Mouse (Mus musculus): ENCODE data around the gene Hmcn1. TPM values are rescaled to one million over a fixed set of nuclear protein-coding genes. Genes with fewer than 3 reads are reported as not detected.

Gene Hmcn1
- total and polyA plus RNA-seq, 3 experiments, result 0.33 TPM; not detected in 2

DNA sequence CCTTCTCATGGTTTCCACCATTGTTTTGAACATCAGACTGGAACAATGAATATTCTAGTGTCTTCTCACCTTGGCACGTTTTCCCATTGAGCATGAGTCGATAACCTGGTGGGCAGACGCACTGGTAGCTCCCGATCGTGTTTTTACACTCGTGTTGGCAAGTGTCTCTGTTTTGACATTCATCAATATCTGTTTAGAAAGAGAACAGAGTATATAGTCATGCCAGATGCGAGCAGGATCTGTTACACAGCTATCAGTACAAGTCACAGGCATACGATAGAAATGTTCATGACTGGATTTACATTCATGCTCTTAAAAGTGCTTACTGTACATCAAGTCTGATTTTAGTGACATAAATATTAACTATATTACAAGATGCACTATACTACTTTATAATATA is 419.8 kb downstream of the Hmcn1 start:
- ATAC-seq (ENCODE audit: extremely low read depth, insufficient number of reproducible peaks, low FRiP score, poor library complexity, severe bottlenecking) (no peak), DNase-seq (ENCODE audit: low spot score) (no peak)
- H3K36me3 ChIP-seq (replicated peaks), result no peaks in the 10 kb centered on the region
- H3K27me3 ChIP-seq (ENCODE audit: insufficient read depth, low read length), result no peaks in the 10 kb centered on the region
- no peak overlapping the region for H3K4me3 ChIP-seq (ENCODE audit: low read depth, low read length)
- peaks cover 2% of the 10 kb centered on the region; the same call in 1 of the 2 replicates for H3K4me1 ChIP-seq (ENCODE audit: insufficient read depth, low read depth, low read length)
- H3K9me3 ChIP-seq (replicated peaks), result no peaks in the 10 kb centered on the region
- TF ChIP-seq POLR2AphosphoS5 (IDR thresholded peaks at IDR 0.05; ENCODE audit: insufficient replicate concordance, low read depth, low read length), result no peak
- TF ChIP-seq GATA1 (IDR thresholded peaks at IDR 0.05; ENCODE audit: borderline replicate concordance, low read length), result no peak
- no peak for TF ChIP-seq TAL1 (conservative IDR thresholded peaks at IDR 0.05; ENCODE audit: low read depth, low read length)
- TF ChIP-seq CTCF (IDR thresholded peaks at IDR 0.05; ENCODE audit: low read depth, low read length), result no peak
- no peak for TF ChIP-seq GATA2 (IDR thresholded peaks at IDR 0.05; ENCODE audit: borderline replicate concordance, low read depth, low read length)

DNA sequence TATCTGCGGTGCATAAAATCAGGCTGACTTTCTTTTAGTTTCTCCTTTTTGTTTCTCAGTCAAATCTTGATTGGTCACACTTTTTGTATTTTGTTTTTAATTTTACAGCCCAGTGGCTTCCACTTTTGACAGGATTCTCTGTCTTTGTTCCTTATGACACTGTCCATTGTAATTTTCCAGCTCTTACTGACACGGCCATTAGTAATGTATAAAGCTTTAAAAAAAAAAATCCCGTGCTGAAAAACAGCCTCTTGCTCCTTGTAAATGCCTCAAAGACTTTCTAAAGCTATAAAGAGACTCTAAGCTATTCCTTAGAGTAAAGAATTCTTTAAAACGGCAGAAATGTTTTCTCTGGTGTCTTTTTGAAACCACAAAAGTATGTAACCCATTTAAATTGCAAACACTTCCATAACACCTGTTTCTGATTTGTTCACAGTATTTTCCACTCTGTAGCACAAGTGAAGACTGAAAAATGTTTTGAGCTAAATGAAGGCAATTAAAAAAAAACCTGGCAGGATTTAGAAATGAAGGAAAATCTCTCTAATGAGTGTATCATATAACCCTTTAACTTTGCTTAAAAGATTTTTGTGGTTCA is 422.6 kb downstream of the Hmcn1 start:
- DNase-seq (ENCODE audit: low spot score), result no peak
- Histone ChIP-seq H3K4me1 (ENCODE audit: insufficient read depth, low read depth, low read length) (peaks cover 2% of the 10 kb centered on the region; the same call in 1 of the 2 replicates), H3K27me3 (ENCODE audit: insufficient read depth, low read length) (no peaks in the 10 kb centered on the region), H3K36me3 (replicated peaks) (no peaks in the 10 kb centered on the region), H3K9me3 (replicated peaks) (no peaks in the 10 kb centered on the region), H3K4me3 (ENCODE audit: low read depth, low read length) (no peak overlapping the region)
- TF ChIP-seq GATA2 (IDR thresholded peaks at IDR 0.05; ENCODE audit: borderline replicate concordance, low read depth, low read length), result no peak
- TF ChIP-seq CTCF (IDR thresholded peaks at IDR 0.05; ENCODE audit: low read depth, low read length), result no peak
- no peak for TF ChIP-seq GATA1 (IDR thresholded peaks at IDR 0.05; ENCODE audit: borderline replicate concordance, low read length)
- TF ChIP-seq POLR2AphosphoS5 (IDR thresholded peaks at IDR 0.05; ENCODE audit: insufficient replicate concordance, low read depth, low read length), result no peak
- TF ChIP-seq TAL1 (conservative IDR thresholded peaks at IDR 0.05; ENCODE audit: low read depth, low read length), result no peak
- ATAC-seq (ENCODE audit: extremely low read depth, insufficient number of reproducible peaks, low FRiP score, poor library complexity, severe bottlenecking), result no peak

DNA sequence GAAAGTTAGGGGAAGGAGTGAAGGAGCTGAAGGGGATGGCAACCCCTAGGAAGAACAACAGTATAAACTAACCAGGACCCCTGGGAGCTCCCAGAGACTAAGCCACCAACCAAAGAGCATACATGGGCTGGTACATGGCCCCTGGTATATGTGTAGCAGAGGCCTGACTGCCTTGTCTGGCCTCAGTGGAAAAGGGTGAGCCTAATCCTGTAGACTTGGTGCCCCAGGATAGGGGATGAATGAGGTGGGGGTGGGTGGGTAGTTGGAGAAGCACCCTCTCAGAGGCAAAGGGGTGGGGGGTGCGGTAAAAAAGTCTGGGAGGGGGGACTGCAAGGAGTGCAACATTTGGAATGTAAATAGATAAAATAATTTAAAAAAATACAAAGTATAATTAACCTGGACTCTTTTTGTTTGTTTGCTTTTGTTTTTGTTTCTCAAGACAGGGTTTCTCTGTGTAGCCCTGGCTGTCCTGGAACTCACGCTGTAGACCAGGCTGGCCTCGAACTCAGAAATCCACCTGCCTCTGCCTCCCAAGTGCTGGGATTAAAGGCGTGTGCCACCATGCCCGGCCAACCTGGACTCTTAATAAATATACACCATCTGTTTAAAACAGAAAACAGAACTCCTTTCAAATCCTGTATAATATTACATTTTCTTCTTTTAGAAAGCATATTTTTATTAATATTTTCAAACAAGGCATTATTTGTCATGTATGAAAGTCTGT is 423.3 kb downstream of the Hmcn1 start:
- ATAC-seq (ENCODE audit: extremely low read depth, insufficient number of reproducible peaks, low FRiP score, poor library complexity, severe bottlenecking) (no peak), DNase-seq (ENCODE audit: low spot score) (no peak)
- H3K9me3 ChIP-seq (replicated peaks), result no peaks in the 10 kb centered on the region
- H3K27me3 ChIP-seq (ENCODE audit: insufficient read depth, low read length), result no peaks in the 10 kb centered on the region
- TF ChIP-seq POLR2AphosphoS5 (IDR thresholded peaks at IDR 0.05; ENCODE audit: insufficient replicate concordance, low read depth, low read length) (no peak), GATA1 (IDR thresholded peaks at IDR 0.05; ENCODE audit: borderline replicate concordance, low read length) (no peak), GATA2 (IDR thresholded peaks at IDR 0.05; ENCODE audit: borderline replicate concordance, low read depth, low read length) (no peak), TAL1 (conservative IDR thresholded peaks at IDR 0.05; ENCODE audit: low read depth, low read length) (no peak), CTCF (IDR thresholded peaks at IDR 0.05; ENCODE audit: low read depth, low read length) (no peak)
- H3K4me3 ChIP-seq (ENCODE audit: low read depth, low read length), result no peak overlapping the region
- H3K36me3 ChIP-seq (replicated peaks), result no peaks in the 10 kb centered on the region
- no peaks in the 10 kb centered on the region for H3K4me1 ChIP-seq (ENCODE audit: insufficient read depth, low read depth, low read length)

DNA sequence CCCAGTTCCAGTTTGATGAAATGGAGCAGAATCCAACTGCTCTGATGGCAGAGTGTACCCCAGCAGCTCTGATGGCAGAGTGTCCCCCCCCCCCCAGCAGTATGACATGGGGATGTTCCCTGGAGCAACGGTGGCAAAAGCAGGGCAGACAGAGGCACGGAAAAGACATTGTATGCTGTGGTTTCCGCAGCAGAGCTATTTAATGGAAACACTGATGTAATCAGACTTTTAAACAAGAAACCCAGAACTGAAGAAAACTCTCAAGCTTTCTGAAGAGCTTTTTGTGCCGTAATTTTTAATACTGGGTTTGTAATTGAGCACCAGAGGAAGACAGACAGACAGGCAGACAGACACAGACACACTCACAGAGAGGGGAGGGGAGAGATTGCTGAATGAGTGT is 426.9 kb downstream of the Hmcn1 start:
- no peak overlapping the region for H3K4me3 ChIP-seq (ENCODE audit: low read depth, low read length)
- no peaks in the 10 kb centered on the region for H3K36me3 ChIP-seq (replicated peaks)
- no peak for DNase-seq (ENCODE audit: low spot score)
- TF ChIP-seq POLR2AphosphoS5 (IDR thresholded peaks at IDR 0.05; ENCODE audit: insufficient replicate concordance, low read depth, low read length) (no peak), CTCF (IDR thresholded peaks at IDR 0.05; ENCODE audit: low read depth, low read length) (no peak), GATA1 (IDR thresholded peaks at IDR 0.05; ENCODE audit: borderline replicate concordance, low read length) (no peak), TAL1 (conservative IDR thresholded peaks at IDR 0.05; ENCODE audit: low read depth, low read length) (no peak), GATA2 (IDR thresholded peaks at IDR 0.05; ENCODE audit: borderline replicate concordance, low read depth, low read length) (no peak)
- no peak for ATAC-seq (ENCODE audit: extremely low read depth, insufficient number of reproducible peaks, low FRiP score, poor library complexity, severe bottlenecking)
- no peaks in the 10 kb centered on the region for H3K27me3 ChIP-seq (ENCODE audit: insufficient read depth, low read length)
- no peaks in the 10 kb centered on the region for H3K9me3 ChIP-seq (replicated peaks)
- H3K4me1 ChIP-seq (ENCODE audit: insufficient read depth, low read depth, low read length), result no peaks in the 10 kb centered on the region

DNA sequence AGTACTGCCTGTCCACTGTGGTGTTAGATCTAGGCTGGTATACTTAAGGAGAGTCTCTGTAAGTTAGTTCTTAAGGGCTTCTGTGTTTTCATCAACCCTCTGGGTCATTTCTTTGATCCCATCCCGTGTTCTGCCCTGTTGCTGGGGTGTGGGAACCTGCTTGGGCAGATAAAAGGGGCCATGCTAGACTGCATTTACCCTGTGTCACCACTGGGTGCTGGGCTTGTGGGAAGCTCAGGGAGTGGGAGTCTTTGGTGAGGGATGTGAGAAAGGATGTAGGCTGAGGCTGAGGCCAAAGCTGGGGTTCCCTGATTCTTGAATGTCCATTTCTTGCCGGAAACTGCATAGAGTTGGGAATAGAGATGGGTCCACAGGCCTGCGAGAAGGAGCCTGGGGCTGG is 436.6 kb downstream of the Hmcn1 start:
- no peak for ATAC-seq (ENCODE audit: extremely low read depth, insufficient number of reproducible peaks, low FRiP score, poor library complexity, severe bottlenecking)
- H3K4me1 ChIP-seq (ENCODE audit: insufficient read depth, low read depth, low read length), result no peaks in the 10 kb centered on the region
- no peak for DNase-seq (ENCODE audit: low spot score)
- no peaks in the 10 kb centered on the region for H3K36me3 ChIP-seq (replicated peaks)
- H3K4me3 ChIP-seq (ENCODE audit: low read depth, low read length), result no peak overlapping the region
- H3K9me3 ChIP-seq (replicated peaks), result no peaks in the 10 kb centered on the region
- no peak for TF ChIP-seq CTCF (IDR thresholded peaks at IDR 0.05; ENCODE audit: low read depth, low read length)
- TF ChIP-seq POLR2AphosphoS5 (IDR thresholded peaks at IDR 0.05; ENCODE audit: insufficient replicate concordance, low read depth, low read length), result no peak
- no peak for TF ChIP-seq GATA2 (IDR thresholded peaks at IDR 0.05; ENCODE audit: borderline replicate concordance, low read depth, low read length)
- no peak for TF ChIP-seq TAL1 (conservative IDR thresholded peaks at IDR 0.05; ENCODE audit: low read depth, low read length)
- TF ChIP-seq GATA1 (IDR thresholded peaks at IDR 0.05; ENCODE audit: borderline replicate concordance, low read length), result no peak
- H3K27me3 ChIP-seq (ENCODE audit: insufficient read depth, low read length), result no peaks in the 10 kb centered on the region

DNA sequence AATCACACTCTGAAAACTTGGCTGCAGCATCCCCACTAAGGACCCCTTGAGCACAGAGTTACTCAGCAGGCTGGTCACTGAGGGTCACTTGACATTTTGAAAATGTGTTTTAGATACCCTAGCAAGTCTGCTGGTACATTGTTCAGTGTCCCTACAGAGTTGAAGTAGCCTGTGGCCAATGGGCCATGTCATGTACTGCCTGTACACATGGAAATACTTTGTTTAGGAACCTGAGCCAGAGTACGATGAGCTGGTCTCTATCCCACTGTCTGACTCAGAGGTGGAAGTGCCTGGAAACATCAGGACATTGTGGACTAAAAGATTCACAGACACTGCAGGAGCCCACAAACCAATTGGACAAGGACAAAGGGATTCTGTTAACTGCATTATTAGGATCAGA is 441.8 kb downstream of the Hmcn1 start:
- no peaks in the 10 kb centered on the region for H3K4me1 ChIP-seq (ENCODE audit: insufficient read depth, low read depth, low read length)
- no peak for TF ChIP-seq TAL1 (conservative IDR thresholded peaks at IDR 0.05; ENCODE audit: low read depth, low read length)
- TF ChIP-seq POLR2AphosphoS5 (IDR thresholded peaks at IDR 0.05; ENCODE audit: insufficient replicate concordance, low read depth, low read length), result no peak
- TF ChIP-seq CTCF (IDR thresholded peaks at IDR 0.05; ENCODE audit: low read depth, low read length), result no peak
- TF ChIP-seq GATA1 (IDR thresholded peaks at IDR 0.05; ENCODE audit: borderline replicate concordance, low read length), result no peak
- no peak for TF ChIP-seq GATA2 (IDR thresholded peaks at IDR 0.05; ENCODE audit: borderline replicate concordance, low read depth, low read length)
- ATAC-seq (ENCODE audit: extremely low read depth, insufficient number of reproducible peaks, low FRiP score, poor library complexity, severe bottlenecking) (no peak), DNase-seq (ENCODE audit: low spot score) (no peak)
- no peaks in the 10 kb centered on the region for H3K27me3 ChIP-seq (ENCODE audit: insufficient read depth, low read length)
- no peaks in the 10 kb centered on the region for H3K36me3 ChIP-seq (replicated peaks)
- no peaks in the 10 kb centered on the region for H3K9me3 ChIP-seq (replicated peaks)
- H3K4me3 ChIP-seq (ENCODE audit: low read depth, low read length), result no peak overlapping the region
